Mouse (Mus musculus): Measurements from ENCODE around the gene Fam118b. TPM values are rescaled to one million over a fixed set of nuclear protein-coding genes. Genes with fewer than 3 reads are reported as not detected.

Gene Fam118b
- total and polyA plus RNA-seq, 3 experiments: 12.7 to 27.7 (median 21.3) TPM

GRCm38 (mm10) chr9:35183359-35183758 is 84.2 kb downstream of the Fam118b start:
- H3K27ac ChIP-seq (ENCODE audit: insufficient read depth, low read depth): peak overlapping the region; percentile 40; the same call in 1 of the 2 replicates
- H3K9me3 ChIP-seq (replicated peaks; ENCODE audit: low read length): no peaks in the 10 kb centered on the region
- DNase-seq (ENCODE audit: extremely low read depth): peak; percentile 44
- in situ Hi-C loops (cut with MboI; ENCODE audit: low pct_ligation_motif_present, low pct_unique_long_range_greater_than_20kb, low sequenced_read_pairs) (no loop called here), dilution Hi-C loops (cut with MboI; ENCODE audit: extremely low pct_ligation_motif_present, extremely low pct_unique_long_range_greater_than_20kb, low sequenced_read_pairs) (no loop called here)
- H3K4me2 ChIP-seq (ENCODE audit: insufficient read depth, low read depth, poor library complexity, severe bottlenecking): peak overlapping the region; percentile 33
- no peak overlapping the region for H3K9ac ChIP-seq (ENCODE audit: insufficient read depth, low read depth)
- peaks cover 19 to 20% of the 10 kb centered on the region in 2 experiments for H3K36me3 ChIP-seq (replicated peaks in 1 of 2; ENCODE audit: control insufficient read depth in 1 of 2, insufficient read depth in 1 of 2, low read length in 1 of 2)
- H3K4me3 ChIP-seq (replicated peaks in 1 of 3; ENCODE audit: low read depth in 2 of 3, low read length in 2 of 3, poor library complexity in 1 of 3): no peak overlapping the region
- peaks cover 5% of the 10 kb centered on the region; the same call in 1 of the 2 replicates for H3K79me2 ChIP-seq (replicated peaks; ENCODE audit: control insufficient read depth, extremely low read depth, insufficient read depth, poor library complexity, severe bottlenecking)
- H3K4me1 ChIP-seq (ENCODE audit: control insufficient read depth in 1 of 2, insufficient read depth in 2 of 2): peaks cover 21 to 61% of the 10 kb centered on the region in 2 experiments
- TF ChIP-seq RCOR1 (conservative IDR thresholded peaks at IDR 0.05; ENCODE audit: low read depth, low read length): no peak
- TF ChIP-seq ZC3H11A (IDR thresholded peaks at IDR 0.05; ENCODE audit: low read depth, low read length): no peak
- TF ChIP-seq ELF1 (IDR thresholded peaks at IDR 0.05; ENCODE audit: low read depth, low read length): peak; percentile 44; the same call in 1 of the 2 replicates
- no peak for TF ChIP-seq GABPA (IDR thresholded peaks at IDR 0.05; ENCODE audit: insufficient replicate concordance, low read depth, low read length)
- TF ChIP-seq CHD2 (IDR thresholded peaks at IDR 0.05; ENCODE audit: low read length): peak; percentile 72; the same call in 1 of the 2 replicates
- TF ChIP-seq SMC3 (IDR thresholded peaks at IDR 0.05; ENCODE audit: low read depth, low read length): no peak
- TF ChIP-seq ETS1 (conservative IDR thresholded peaks at IDR 0.05; ENCODE audit: low read depth, low read length): no peak
- TF ChIP-seq CHD1 (IDR thresholded peaks at IDR 0.05; ENCODE audit: low read depth, low read length): no peak
- no peak for TF ChIP-seq TBP (conservative IDR thresholded peaks at IDR 0.05; ENCODE audit: low read depth, low read length)
- no peaks in the 10 kb centered on the region for H3K27me3 ChIP-seq (replicated peaks)

- Histone ChIP-seq H3K27ac (ENCODE audit: insufficient read depth, low read depth) (no peak overlapping the region; the same call in 1 of the 2 replicates), H3K79me2 (replicated peaks; ENCODE audit: control insufficient read depth, extremely low read depth, insufficient read depth, poor library complexity, severe bottlenecking) (peaks cover 5% of the 10 kb centered on the region; the same call in 1 of the 2 replicates), H3K36me3 (replicated peaks in 1 of 2; ENCODE audit: control insufficient read depth in 1 of 2, insufficient read depth in 1 of 2, low read length in 1 of 2) (peaks cover 14 to 15% of the 10 kb centered on the region in 2 experiments), H3K4me3 (replicated peaks in 1 of 3; ENCODE audit: low read depth in 2 of 3, low read length in 2 of 3, poor library complexity in 1 of 3) (no peak overlapping the region), H3K9ac (ENCODE audit: insufficient read depth, low read depth) (no peak overlapping the region), H3K4me2 (ENCODE audit: insufficient read depth, low read depth, poor library complexity, severe bottlenecking) (peak overlapping the region; percentile 33; the same call in 1 of the 2 replicates), H3K27me3 (replicated peaks) (no peaks in the 10 kb centered on the region), H3K4me1 (ENCODE audit: control insufficient read depth in 1 of 2, insufficient read depth in 2 of 2) (peaks cover 19 to 57% of the 10 kb centered on the region in 2 experiments), H3K9me3 (replicated peaks; ENCODE audit: low read length) (no peaks in the 10 kb centered on the region)
- dilution Hi-C loops (cut with MboI; ENCODE audit: extremely low pct_ligation_motif_present, extremely low pct_unique_long_range_greater_than_20kb, low sequenced_read_pairs) (no loop called here), in situ Hi-C loops (cut with MboI; ENCODE audit: low pct_ligation_motif_present, low pct_unique_long_range_greater_than_20kb, low sequenced_read_pairs) (no loop called here)
- DNase-seq (ENCODE audit: extremely low read depth): peak; percentile 40
- TF ChIP-seq MAZ (IDR thresholded peaks at IDR 0.05; ENCODE audit: low read depth, low read length): no peak
- 0 out of 2 replicates have a peak, but pooled peaks have one; percentile 51 for TF ChIP-seq MAFK (IDR thresholded peaks at IDR 0.05; ENCODE audit: insufficient replicate concordance, low read length)
- 0 out of 2 replicates have a peak, but pooled peaks have one; percentile 21 for TF ChIP-seq JUND (conservative IDR thresholded peaks at IDR 0.05; ENCODE audit: low read depth, low read length)
- TF ChIP-seq IRF4 (IDR thresholded peaks at IDR 0.05; ENCODE audit: low read depth, low read length): peak; percentile 78
- peak; percentile 77 for TF ChIP-seq EP300 (IDR thresholded peaks at IDR 0.05; ENCODE audit: low read length)
- TF ChIP-seq MEF2A (IDR thresholded peaks at IDR 0.05; ENCODE audit: borderline replicate concordance, low read depth, low read length): peak; percentile 98
- 0 out of 2 replicates have a peak, but pooled peaks have one; percentile 43 for TF ChIP-seq TCF12 (IDR thresholded peaks at IDR 0.05; ENCODE audit: low read depth, low read length)
- TF ChIP-seq BHLHE40 (IDR thresholded peaks at IDR 0.05; ENCODE audit: low read depth, low read length): peak; percentile 53; the same call in 1 of the 2 replicates
- peak; percentile 95 for TF ChIP-seq ZNF384 (IDR thresholded peaks at IDR 0.05; ENCODE audit: low read depth, low read length)
- TF ChIP-seq GABPA (IDR thresholded peaks at IDR 0.05; ENCODE audit: insufficient replicate concordance, low read depth, low read length): no peak
- no peak for TF ChIP-seq MYC (IDR thresholded peaks at IDR 0.05; ENCODE audit: low read depth, low read length)
- peak; percentile 67; the same call in 1 of the 2 replicates for TF ChIP-seq ETS1 (conservative IDR thresholded peaks at IDR 0.05; ENCODE audit: low read depth, low read length)
- TF ChIP-seq KAT2A (IDR thresholded peaks at IDR 0.05; ENCODE audit: insufficient replicate concordance, low read length): no peak
Observed at GRCm38 (mm10) chr9:35182832-35183231, 84.8 kb downstream of the Fam118b start.

All from CH12.LX (cell line).